ENCODE assay signal across 22 mouse cellular contexts in genomic region chr9:41134907-41135306, GRCm38 (mm10). TPM values are rescaled to one million over a fixed set of nuclear protein-coding genes. Genes with fewer than 3 reads are reported as not detected.
A peak's percentile ranks its signal among the peaks of the same experiment; 100 is the strongest.
DNase-seq lines count a peak whose midpoint lies in the region; ATAC-seq and TF ChIP-seq lines count a peak whose summit lies in the region.
"Had no signal": no experiment of that assay in that cellular context is flagged by ENCODE, and none has a peak within 500 bp of the region (broad histone marks: within the 10 kb centered on the region; RNA-seq: fewer than 3 reads in every experiment).

No protein-coding gene starts in this region.

- no peaks in the 10 kb centered on the region for H3K27me3 ChIP-seq in liver, embryonic 11.5 days (replicated peaks; ENCODE audit: control insufficient read depth, insufficient read depth, low read length)
- no peaks in the 10 kb centered on the region for H3K27me3 ChIP-seq in megakaryocyte, embryonic 14.5 days (replicated peaks)
- H3K27me3 ChIP-seq: CH12.LX; forebrain, embryonic 12.5 days; heart, embryonic 13.5 days; lung, embryonic 15.5 days had no signal

- H3K4me2 ChIP-seq in liver, embryonic 11.5 days, result no peak overlapping the region
- H3K4me2 ChIP-seq: forebrain, embryonic 12.5 days; heart, embryonic 13.5 days; lung, embryonic 15.5 days had no signal

- H3K4me3 ChIP-seq in liver, embryonic 11.5 days (ENCODE audit: low read depth, low read length), result no peak overlapping the region
- H3K4me3 ChIP-seq in megakaryocyte, embryonic 14.5 days (replicated peaks), result peak overlapping the region; percentile 80
- H3K4me3 ChIP-seq in lung, adult 2 months (replicated peaks; ENCODE audit: extremely low read depth, low read depth, low read length), result no peak overlapping the region
- H3K4me3 ChIP-seq: forebrain, embryonic 12.5 days; gastrocnemius, adult 2 months; heart, embryonic 13.5 days; left cerebral cortex, adult 2 months; lung, embryonic 15.5 days had no signal

- no peak for TF ChIP-seq CTCF in lung, adult 2 months (IDR thresholded peaks at IDR 0.05; ENCODE audit: insufficient read depth, low read length)

- TF ChIP-seq POLR2A in lung, adult 2 months (IDR thresholded peaks at IDR 0.05; ENCODE audit: borderline replicate concordance, extremely low read depth, low read depth, low read length), result no peak

- no peaks in the 10 kb centered on the region for H3K9me3 ChIP-seq in liver, embryonic 11.5 days (ENCODE audit: control insufficient read depth, low read length)
- no peaks in the 10 kb centered on the region for H3K9me3 ChIP-seq in megakaryocyte, embryonic 14.5 days
- H3K9me3 ChIP-seq: forebrain, embryonic 12.5 days; heart, embryonic 13.5 days; lung, embryonic 15.5 days had no signal

- no peaks in the 10 kb centered on the region for H3K36me3 ChIP-seq in liver, embryonic 11.5 days (ENCODE audit: control insufficient read depth, insufficient read depth, low read length)
- H3K36me3 ChIP-seq in megakaryocyte, embryonic 14.5 days (replicated peaks; ENCODE audit: low read length), result peaks cover 97% of the 10 kb centered on the region
- H3K36me3 ChIP-seq: forebrain, embryonic 12.5 days; heart, embryonic 13.5 days; lung, embryonic 15.5 days had no signal

- H3K4me1 ChIP-seq in liver, embryonic 11.5 days (replicated peaks; ENCODE audit: control insufficient read depth, insufficient read depth, low read length), result peaks cover 42% of the 10 kb centered on the region
- H3K4me1 ChIP-seq in megakaryocyte, embryonic 14.5 days, result peaks cover 100% of the 10 kb centered on the region
- H3K4me1 ChIP-seq in lung, adult 2 months (ENCODE audit: control insufficient read depth, insufficient read depth, low read length), result peaks cover 12% of the 10 kb centered on the region; the same call in 1 of the 2 replicates

- DNase-seq in layer of hippocampus, adult 9-11 months, result peak; percentile 78
- DNase-seq in layer of hippocampus, postnatal 25 days (ENCODE audit: extremely low spot score in 1 of 2, low spot score in 1 of 2), result no peak
- DNase-seq in liver, embryonic 11.5 days (ENCODE audit: low spot score), result no peak
- no peak for DNase-seq in adrenal gland, postnatal 4 days (ENCODE audit: low spot score in 2 of 2)
- DNase-seq in yolk sac, embryonic 10.5 days (ENCODE audit: low spot score), result no peak
- DNase-seq in lung, adult 2 months, result no peak
- DNase-seq: cerebellum, adult 11-12 months; cerebellum, postnatal 25 days; gastrocnemius, adult 2 months; heart, adult 18-20 months; heart, postnatal 36 days; kidney, adult 11 months; right cerebral cortex, postnatal 4 days had no signal

- H3K27ac ChIP-seq in liver, embryonic 11.5 days (ENCODE audit: low read depth, low read length), result 0 out of 2 replicates have a peak overlapping the region, but pooled peaks have one; percentile 13
- H3K27ac ChIP-seq: forebrain, embryonic 12.5 days; gastrocnemius, adult 2 months; heart, embryonic 13.5 days; left cerebral cortex, adult 2 months; lung, embryonic 15.5 days had no signal

- WGBS in liver, embryonic 11.5 days, result 34% methylated on average over 4 of the region's 4 CpGs
- WGBS in lung, adult 2 months, result 69% methylated on average over 4 of the region's 4 CpGs

- no peak overlapping the region for H3K9ac ChIP-seq in liver, embryonic 11.5 days (ENCODE audit: low read depth, low read length)
- H3K9ac ChIP-seq: forebrain, embryonic 12.5 days; heart, embryonic 13.5 days; lung, embryonic 15.5 days had no signal

- peak; percentile 76 for ATAC-seq in granulocyte monocyte progenitor cell, adult 5-6 weeks (replicated peaks; ENCODE audit: poor library complexity, severe bottlenecking)
- no peak for ATAC-seq in liver, embryonic 11.5 days (replicated peaks; ENCODE audit: low FRiP score)
- ATAC-seq: hindbrain, embryonic 16.5 days; midbrain, embryonic 16.5 days had no signal

RNA-seq across cellular contexts. Expression of gene Ubash3b, which starts 26.6 kb away (rescaled TPM):
- 10 to 100 TPM; 25.3 to 27.6 TPM for total RNA-seq in layer of hippocampus, postnatal 25 days (2021)
- 5.9 and 8.3 TPM in 2 replicates for total RNA-seq in granulocyte monocyte progenitor cell, adult 5-6 weeks (2014; fragmentation: Nextera tagmentation)
- 6.5 and 7.2 TPM in 2 replicates for total RNA-seq in granulocyte monocyte progenitor cell, adult 5-6 weeks (2017)
- 13.4 and 18.1 TPM in 2 replicates for polyA plus RNA-seq in liver, embryonic 11.5 days (2014; fragmentation: Nextera tagmentation; extraction: Ambion mirVana)
- polyA plus RNA-seq in megakaryocyte, embryonic 14.5 days (2012; ENCODE audit: insufficient read depth, low replicate concordance), result 85.5 and 255 TPM in 2 replicates
- 1 to 10 TPM; 6.5 to 6.7 TPM for total RNA-seq in adrenal gland, postnatal 4 days (2021)
- polyA plus RNA-seq in lung, adult 2 months (2012; rRNA removed), result 3.4 and 5.4 TPM in 2 replicates
